Mouse (Mus musculus): Measurements from ENCODE around the gene Dnah17. TPM values are rescaled to one million over a fixed set of nuclear protein-coding genes. Genes with fewer than 3 reads are reported as not detected.

The Dnah17 gene
- total RNA-seq, 1 experiment = 0.40 TPM

- no peak overlapping the region for H3K27ac ChIP-seq (ENCODE audit: insufficient read depth, low read depth, low read length, poor library complexity, severe bottlenecking)
- H3K4me1 ChIP-seq (ENCODE audit: control insufficient read depth in 2 of 2, insufficient read depth in 2 of 2, low read length in 2 of 2, poor library complexity in 1 of 2) = peaks cover 8 to 13% of the 10 kb centered on the region in 2 experiments; a peak in 3 of 4 replicates
- no peaks in the 10 kb centered on the region for H3K36me3 ChIP-seq (ENCODE audit: control insufficient read depth, insufficient read depth, low read length, poor library complexity, severe bottlenecking)
- in situ Hi-C loops (cut with MboI; ENCODE audit: low sequenced_read_pairs in 2 of 2, unreplicated experiment in 2 of 2) = no loop called here
- H3K9me3 ChIP-seq (ENCODE audit: control insufficient read depth, insufficient read depth, low read depth, low read length) = no peaks in the 10 kb centered on the region
- no peak overlapping the region; the same call in 1 of the 2 replicates for H3K9ac ChIP-seq (ENCODE audit: insufficient read depth, low read depth, low read length, poor library complexity, severe bottlenecking)
- DNase-seq (ENCODE audit: low read depth, low spot score) = no peak
- TF ChIP-seq ZC3H11A (IDR thresholded peaks at IDR 0.05; ENCODE audit: borderline replicate concordance, low read depth, low read length) (no peak), ZNF384 (IDR thresholded peaks at IDR 0.05; ENCODE audit: low read depth, low read length) (no peak), CHD2 (IDR thresholded peaks at IDR 0.05; ENCODE audit: low read depth, low read length) (no peak), MAFK (IDR thresholded peaks at IDR 0.05; ENCODE audit: insufficient read depth, low read depth, low read length) (no peak), HCFC1 (IDR thresholded peaks at IDR 0.05; ENCODE audit: borderline replicate concordance, insufficient read depth, low read length) (no peak)
- no peak overlapping the region for H3K4me3 ChIP-seq (ENCODE audit: insufficient read depth in 1 of 2, low read depth in 1 of 2, low read length in 2 of 2, poor library complexity in 1 of 2, severe bottlenecking in 1 of 2)
These were observed 59.1 kb downstream of the Dnah17 start for GRCm38 (mm10) chr11:118071227-118071912.

- H3K27ac ChIP-seq (ENCODE audit: insufficient read depth, low read depth, low read length, poor library complexity, severe bottlenecking) = no peak overlapping the region
- in situ Hi-C loops (cut with MboI; ENCODE audit: low sequenced_read_pairs in 2 of 2, unreplicated experiment in 2 of 2) = no loop called here
- no peaks in the 10 kb centered on the region for H3K9me3 ChIP-seq (ENCODE audit: control insufficient read depth, insufficient read depth, low read depth, low read length)
- H3K4me3 ChIP-seq (ENCODE audit: insufficient read depth in 1 of 2, low read depth in 1 of 2, low read length in 2 of 2, poor library complexity in 1 of 2, severe bottlenecking in 1 of 2) = no peak overlapping the region
- H3K9ac ChIP-seq (ENCODE audit: insufficient read depth, low read depth, low read length, poor library complexity, severe bottlenecking) = no peak overlapping the region
- DNase-seq (ENCODE audit: low read depth, low spot score) = no peak
- H3K4me1 ChIP-seq (ENCODE audit: control insufficient read depth in 2 of 2, insufficient read depth in 2 of 2, low read length in 2 of 2, poor library complexity in 1 of 2) = peaks cover 5 to 10% of the 10 kb centered on the region in 2 experiments; a peak in 2 of 4 replicates
- no peaks in the 10 kb centered on the region for H3K36me3 ChIP-seq (ENCODE audit: control insufficient read depth, insufficient read depth, low read length, poor library complexity, severe bottlenecking)
- TF ChIP-seq ZC3H11A (IDR thresholded peaks at IDR 0.05; ENCODE audit: borderline replicate concordance, low read depth, low read length) (no peak), HCFC1 (IDR thresholded peaks at IDR 0.05; ENCODE audit: borderline replicate concordance, insufficient read depth, low read length) (no peak), MAFK (IDR thresholded peaks at IDR 0.05; ENCODE audit: insufficient read depth, low read depth, low read length) (no peak), CHD2 (IDR thresholded peaks at IDR 0.05; ENCODE audit: low read depth, low read length) (no peak), ZNF384 (IDR thresholded peaks at IDR 0.05; ENCODE audit: low read depth, low read length) (no peak)
These were observed 61.6 kb downstream of the Dnah17 start for GRCm38 (mm10) chr11:118068812-118069332.

DNA sequence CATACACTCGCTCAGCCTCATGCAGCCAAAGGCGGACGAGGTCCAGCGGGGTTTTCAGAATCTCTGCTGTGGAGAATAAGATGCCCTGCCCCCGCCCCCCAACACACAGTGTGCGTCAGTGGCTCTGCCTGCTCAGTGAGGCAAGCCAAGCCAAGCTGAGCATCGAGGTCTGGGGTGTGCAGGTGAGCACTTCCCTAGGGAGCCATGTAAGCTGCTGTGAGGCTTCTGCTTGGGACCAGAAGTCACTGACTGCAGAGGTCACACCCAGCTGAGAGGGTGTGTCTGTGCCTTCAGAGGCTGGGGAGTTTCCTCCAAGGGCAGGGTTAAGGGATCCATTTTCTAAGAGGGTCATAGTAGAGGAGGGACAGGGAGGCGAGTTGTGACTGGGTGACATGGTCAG lies 62.8 kb downstream of the Dnah17 start:
- peaks cover 5 to 8% of the 10 kb centered on the region in 2 experiments; a peak in 3 of 4 replicates for H3K4me1 ChIP-seq (ENCODE audit: control insufficient read depth in 2 of 2, insufficient read depth in 2 of 2, low read length in 2 of 2, poor library complexity in 1 of 2)
- no peak overlapping the region for H3K4me3 ChIP-seq (ENCODE audit: insufficient read depth in 1 of 2, low read depth in 1 of 2, low read length in 2 of 2, poor library complexity in 1 of 2, severe bottlenecking in 1 of 2)
- H3K9ac ChIP-seq (ENCODE audit: insufficient read depth, low read depth, low read length, poor library complexity, severe bottlenecking) = no peak overlapping the region
- DNase-seq (ENCODE audit: low read depth, low spot score) = no peak
- H3K27ac ChIP-seq (ENCODE audit: insufficient read depth, low read depth, low read length, poor library complexity, severe bottlenecking) = no peak overlapping the region
- in situ Hi-C loops (cut with MboI; ENCODE audit: low sequenced_read_pairs in 2 of 2, unreplicated experiment in 2 of 2) = no loop called here
- TF ChIP-seq HCFC1 (IDR thresholded peaks at IDR 0.05; ENCODE audit: borderline replicate concordance, insufficient read depth, low read length) (no peak), ZC3H11A (IDR thresholded peaks at IDR 0.05; ENCODE audit: borderline replicate concordance, low read depth, low read length) (no peak), CHD2 (IDR thresholded peaks at IDR 0.05; ENCODE audit: low read depth, low read length) (no peak), ZNF384 (IDR thresholded peaks at IDR 0.05; ENCODE audit: low read depth, low read length) (no peak), MAFK (IDR thresholded peaks at IDR 0.05; ENCODE audit: insufficient read depth, low read depth, low read length) (no peak)
- no peaks in the 10 kb centered on the region for H3K9me3 ChIP-seq (ENCODE audit: control insufficient read depth, insufficient read depth, low read depth, low read length)
- no peaks in the 10 kb centered on the region for H3K36me3 ChIP-seq (ENCODE audit: control insufficient read depth, insufficient read depth, low read length, poor library complexity, severe bottlenecking)

GRCm38 (mm10) chr11:118060038-118060437 lies 70.4 kb downstream of the Dnah17 start:
- H3K36me3 ChIP-seq (ENCODE audit: control insufficient read depth, insufficient read depth, low read length, poor library complexity, severe bottlenecking) = no peaks in the 10 kb centered on the region
- no peak for TF ChIP-seq ZNF384 (IDR thresholded peaks at IDR 0.05; ENCODE audit: low read depth, low read length)
- TF ChIP-seq ZC3H11A (IDR thresholded peaks at IDR 0.05; ENCODE audit: borderline replicate concordance, low read depth, low read length) = no peak
- TF ChIP-seq MAFK (IDR thresholded peaks at IDR 0.05; ENCODE audit: insufficient read depth, low read depth, low read length) = no peak
- no peak for TF ChIP-seq HCFC1 (IDR thresholded peaks at IDR 0.05; ENCODE audit: borderline replicate concordance, insufficient read depth, low read length)
- no peak for TF ChIP-seq CHD2 (IDR thresholded peaks at IDR 0.05; ENCODE audit: low read depth, low read length)
- in situ Hi-C loops (cut with MboI; ENCODE audit: low sequenced_read_pairs in 2 of 2, unreplicated experiment in 2 of 2) = no loop called here

More at GRCm38 (mm10) chr11:118060038-118060437, 70.4 kb downstream of the Dnah17 start:
- Histone ChIP-seq H3K27ac (ENCODE audit: insufficient read depth, low read depth, low read length, poor library complexity, severe bottlenecking) (no peak overlapping the region), H3K4me3 (ENCODE audit: insufficient read depth in 1 of 2, low read depth in 1 of 2, low read length in 2 of 2, poor library complexity in 1 of 2, severe bottlenecking in 1 of 2) (no peak overlapping the region), H3K9ac (ENCODE audit: insufficient read depth, low read depth, low read length, poor library complexity, severe bottlenecking) (no peak overlapping the region), H3K4me1 (ENCODE audit: control insufficient read depth in 2 of 2, insufficient read depth in 2 of 2, low read length in 2 of 2, poor library complexity in 1 of 2) (peaks cover 0 to 10% of the 10 kb centered on the region in 2 experiments; a peak in 2 of 4 replicates), H3K9me3 (ENCODE audit: control insufficient read depth, insufficient read depth, low read depth, low read length) (no peaks in the 10 kb centered on the region)
- DNase-seq (ENCODE audit: low read depth, low spot score) = no peak

All from ES-E14 (cell line).